Mouse (Mus musculus) lung, embryonic 15.5 days (tissue): Measurements from ENCODE around the gene Eid1. TPM values are rescaled to one million over a fixed set of nuclear protein-coding genes. Genes with fewer than 3 reads are reported as not detected.

Experiments
- ATAC-seq: fragments of 200-750 bp; cut with Nextera tagmentation; 2 replicates; pipeline ENCODE4 v1.8.0; 2017; ENCODE audit warnings: moderate number of reproducible peaks, borderline replicate concordance; ENCODE audit not compliant: low FRiP score, low TSS enrichment; ENCODE audit errors: extremely low read depth
- H3K27ac ChIP-seq: fragments of 300-500 bp; sonication (generic); 2 replicates; pipeline ENCODE4 v1.5.1; 2015; ENCODE audit warnings: moderate library complexity, mild to moderate bottlenecking, inconsistent platforms
- H3K27me3 ChIP-seq: fragments of 300-500 bp; sonication (generic); 2 replicates; pipeline ENCODE4 v1.6.1; 2015; ENCODE audit warnings: inconsistent platforms
- H3K36me3 ChIP-seq: fragments of 300-500 bp; sonication (generic); 2 replicates; pipeline ENCODE4 v1.6.1; 2015; ENCODE audit warnings: inconsistent platforms
- H3K4me1 ChIP-seq: fragments of 300-500 bp; sonication (generic); 2 replicates; pipeline ENCODE4 v1.6.1; 2015; ENCODE audit warnings: inconsistent platforms
- H3K4me2 ChIP-seq: fragments of 300-500 bp; sonication (generic); 2 replicates; pipeline ENCODE4 v1.6.1; 2015; ENCODE audit warnings: inconsistent platforms, mild to moderate bottlenecking, moderate library complexity
- H3K4me3 ChIP-seq: fragments of 300-500 bp; sonication (generic); 2 replicates; pipeline ENCODE4 v1.5.1; 2015; ENCODE audit warnings: mild to moderate bottlenecking, inconsistent platforms
- H3K9ac ChIP-seq: fragments of 300-500 bp; sonication (generic); 2 replicates; pipeline ENCODE4 v1.6.1; 2015; ENCODE audit warnings: inconsistent platforms
- H3K9me3 ChIP-seq: fragments of 300-500 bp; sonication (generic); 2 replicates; pipeline ENCODE4 v1.6.1; 2016; ENCODE audit warnings: inconsistent platforms
- WGBS: fragments of 180-500 bp; shearing (Covaris S2); methylation state at CpG from one replicate; pipeline ENCODE4 v1.1.7; 2015; 5-methylcytosine and 5-hydroxymethylcytosine counted together
- polyA plus RNA-seq: library from polyadenylated mRNA; unstranded; fragments of >200 nt; fragmentation: Nextera tagmentation; extraction: Ambion mirVana; gene quantifications from 2 replicates; pipeline ENCODE4 v1.2.1, GENCODE M21; 2015

Gene Eid1
- 117 and 126 TPM in 2 replicates for polyA plus RNA-seq

GRCm38 (mm10) chr2:125672957-125673631 is at the start of gene Eid1:
Gene Eid1, plus strand, starts transcription at chr2:125673095.
- H3K27ac ChIP-seq = peak within 1 kb of the TSS; percentile 80
- no peaks in the 10 kb centered on the region for H3K27me3 ChIP-seq
- H3K4me3 ChIP-seq = peak within 1 kb of the TSS; percentile 82
- H3K4me2 ChIP-seq = peak within 1 kb of the TSS; percentile 81
- no peaks in the 10 kb centered on the region for H3K9me3 ChIP-seq
- no peaks in the 10 kb centered on the region for H3K36me3 ChIP-seq
- H3K4me1 ChIP-seq = peaks cover 9% of the 10 kb centered on the region
- peak; percentile 92 for ATAC-seq
- under 1% methylated on average over 66 of the region's 79 CpGs for WGBS
- peak within 1 kb of the TSS; percentile 80 for H3K9ac ChIP-seq

DNA sequence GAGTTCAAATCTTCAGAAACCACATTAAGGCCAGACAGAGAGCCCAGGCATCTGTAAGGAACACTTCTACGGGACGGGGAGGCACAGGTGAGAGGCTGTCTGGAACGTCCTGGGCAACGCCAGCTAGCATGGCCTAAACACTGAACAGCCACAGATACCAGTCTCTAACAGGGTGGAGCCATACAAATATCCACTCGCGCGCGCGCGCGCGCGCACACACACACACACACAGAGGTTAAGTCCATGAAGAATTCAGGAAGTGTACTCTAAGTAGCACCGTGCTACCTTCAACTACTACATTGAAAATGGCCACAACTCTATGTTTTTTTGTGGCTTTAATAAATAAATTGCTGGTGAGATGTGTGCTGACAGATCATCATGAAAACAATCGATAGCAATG is 49.7 kb upstream of the Eid1 start:
- Histone ChIP-seq H3K9me3 (no peaks in the 10 kb centered on the region), H3K4me1 (peaks cover 20% of the 10 kb centered on the region), H3K9ac (no peak overlapping the region), H3K4me3 (peak overlapping the region; percentile 80; the same call in 1 of the 2 replicates), H3K27ac (no peak overlapping the region), H3K27me3 (no peaks in the 10 kb centered on the region), H3K36me3 (peaks cover 19% of the 10 kb centered on the region), H3K4me2 (peak overlapping the region; percentile 59; the same call in 1 of the 2 replicates)
- ATAC-seq = no peak
- 89% methylated on average over 15 of the region's 15 CpGs for WGBS

DNA sequence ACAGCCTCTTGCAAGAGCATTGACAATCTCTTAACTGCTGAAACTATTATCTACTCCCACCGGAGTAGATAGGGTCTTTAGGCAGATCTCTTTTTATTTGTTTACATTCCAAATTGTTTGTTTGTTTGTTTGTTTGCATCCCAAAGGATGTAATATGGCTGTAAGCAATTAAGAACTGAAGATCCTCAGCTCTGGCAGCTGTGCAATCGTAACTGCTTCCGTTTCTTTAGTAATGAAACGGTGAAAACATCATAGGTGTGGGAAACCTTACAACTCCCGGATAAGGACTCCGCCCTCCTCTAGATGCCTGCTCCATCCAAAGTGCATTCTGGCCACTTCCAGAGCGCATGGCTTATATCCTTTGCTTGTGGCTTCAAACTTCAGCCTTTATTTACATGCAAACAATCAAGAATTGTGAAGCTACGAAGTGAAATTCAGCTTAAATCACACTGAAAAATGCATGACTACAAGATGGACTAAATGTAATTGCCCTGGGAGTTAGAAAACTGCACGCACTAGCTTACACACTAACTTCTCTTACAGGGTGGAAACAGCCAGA is 48.7 kb upstream of the Eid1 start:
- H3K36me3 ChIP-seq = peaks cover 12% of the 10 kb centered on the region
- no peaks in the 10 kb centered on the region for H3K9me3 ChIP-seq
- no peaks in the 10 kb centered on the region for H3K27me3 ChIP-seq
- H3K4me1 ChIP-seq = peaks cover 20% of the 10 kb centered on the region
- H3K9ac ChIP-seq = peak overlapping the region; percentile 77
- H3K4me2 ChIP-seq = peak overlapping the region; percentile 59
- 8% methylated on average over 9 of the region's 9 CpGs for WGBS
- H3K4me3 ChIP-seq = peak overlapping the region; percentile 80
- ATAC-seq = no peak
- H3K27ac ChIP-seq = no peak overlapping the region

GRCm38 (mm10) chr2:125624837-125625351 is 48.0 kb upstream of the Eid1 start, which contains the start of gene Cep152:
Gene Cep152, minus strand, starts transcription at chr2:125625113.
- ATAC-seq = peak; percentile 98
- under 1% methylated on average over 48 of the region's 50 CpGs for WGBS

GRCm38 (mm10) chr2:125626536-125626935 is 46.4 kb upstream of the Eid1 start:
- peaks cover 20% of the 10 kb centered on the region for H3K4me1 ChIP-seq
- no peak for ATAC-seq
- WGBS = 81% methylated on average over 4 of the region's 4 CpGs

More at GRCm38 (mm10) chr2:125624837-125625351, 48.0 kb upstream of the Eid1 start, which contains the start of gene Cep152:
- Histone ChIP-seq H3K27ac (0 out of 2 replicates have a peak within 1 kb of the TSS, but pooled peaks have one; percentile 1), H3K9ac (peak within 1 kb of the TSS; percentile 77), H3K4me1 (peaks cover 20% of the 10 kb centered on the region), H3K4me2 (peak within 1 kb of the TSS; percentile 59), H3K36me3 (peaks cover 5% of the 10 kb centered on the region; the same call in 1 of the 2 replicates), H3K4me3 (peak within 1 kb of the TSS; percentile 80), H3K27me3 (no peaks in the 10 kb centered on the region), H3K9me3 (no peaks in the 10 kb centered on the region)

GRCm38 (mm10) chr2:125628487-125628886 is 44.4 kb upstream of the Eid1 start:
- no peaks in the 10 kb centered on the region for H3K27me3 ChIP-seq
- no peaks in the 10 kb centered on the region for H3K9me3 ChIP-seq
- no peak overlapping the region for H3K4me2 ChIP-seq
- WGBS = 41% methylated on average over 6 of the region's 6 CpGs
- no peak overlapping the region for H3K27ac ChIP-seq
- H3K4me3 ChIP-seq = no peak overlapping the region
- H3K36me3 ChIP-seq = no peaks in the 10 kb centered on the region
- ATAC-seq = no peak
- H3K4me1 ChIP-seq = peaks cover 14% of the 10 kb centered on the region
- H3K9ac ChIP-seq = no peak overlapping the region

More at GRCm38 (mm10) chr2:125626536-125626935, 46.4 kb upstream of the Eid1 start:
- H3K4me3 ChIP-seq = no peak overlapping the region
- H3K9me3 ChIP-seq = no peaks in the 10 kb centered on the region
- H3K27ac ChIP-seq = no peak overlapping the region
- H3K9ac ChIP-seq = no peak overlapping the region
- no peaks in the 10 kb centered on the region for H3K27me3 ChIP-seq
- no peaks in the 10 kb centered on the region for H3K36me3 ChIP-seq
- no peak overlapping the region for H3K4me2 ChIP-seq

GRCm38 (mm10) chr2:125630010-125630409 is 42.9 kb upstream of the Eid1 start:
- H3K4me2 ChIP-seq = no peak overlapping the region
- no peaks in the 10 kb centered on the region for H3K9me3 ChIP-seq
- H3K4me1 ChIP-seq = peaks cover 7% of the 10 kb centered on the region
- H3K27me3 ChIP-seq = no peaks in the 10 kb centered on the region
- H3K36me3 ChIP-seq = no peaks in the 10 kb centered on the region
- H3K4me3 ChIP-seq = no peak overlapping the region
- H3K27ac ChIP-seq = no peak overlapping the region
- WGBS = 90% methylated on average over 2 of the region's 2 CpGs
- H3K9ac ChIP-seq = no peak overlapping the region
- ATAC-seq = no peak

GRCm38 (mm10) chr2:125637331-125637730 is 35.6 kb upstream of the Eid1 start:
- ATAC-seq = no peak
- 56% methylated on average over 7 of the region's 7 CpGs for WGBS
- H3K27me3 ChIP-seq = no peaks in the 10 kb centered on the region
- no peaks in the 10 kb centered on the region for H3K4me1 ChIP-seq
- no peak overlapping the region for H3K27ac ChIP-seq
- H3K9ac ChIP-seq = no peak overlapping the region
- no peaks in the 10 kb centered on the region for H3K36me3 ChIP-seq
- H3K4me2 ChIP-seq = no peak overlapping the region
- H3K9me3 ChIP-seq = no peaks in the 10 kb centered on the region
- H3K4me3 ChIP-seq = no peak overlapping the region

DNA sequence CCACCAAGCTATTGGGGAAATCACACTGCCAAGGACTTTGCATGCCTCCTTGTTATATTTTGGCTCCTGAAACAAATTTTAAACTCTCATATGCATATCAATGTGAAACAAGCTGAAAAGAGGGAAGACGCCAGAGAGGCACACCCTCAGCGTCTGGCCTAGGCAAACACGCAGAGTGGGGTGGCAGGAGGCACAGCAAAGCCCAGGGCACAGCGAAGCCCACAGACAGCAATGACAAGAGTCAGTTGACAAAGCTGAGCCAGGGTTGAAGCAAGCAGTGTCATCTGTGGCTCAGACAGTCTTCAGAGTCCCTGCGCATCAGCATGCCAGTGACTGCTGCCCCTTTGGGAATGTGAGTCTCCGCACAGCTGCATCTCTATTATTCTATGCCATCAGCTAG is 28.0 kb upstream of the Eid1 start:
- Histone ChIP-seq H3K27me3 (no peaks in the 10 kb centered on the region), H3K9me3 (no peaks in the 10 kb centered on the region), H3K9ac (no peak overlapping the region), H3K36me3 (no peaks in the 10 kb centered on the region), H3K4me2 (no peak overlapping the region), H3K4me3 (no peak overlapping the region), H3K27ac (no peak overlapping the region), H3K4me1 (no peaks in the 10 kb centered on the region)
- 83% methylated on average over 6 of the region's 6 CpGs for WGBS
- no peak for ATAC-seq

DNA sequence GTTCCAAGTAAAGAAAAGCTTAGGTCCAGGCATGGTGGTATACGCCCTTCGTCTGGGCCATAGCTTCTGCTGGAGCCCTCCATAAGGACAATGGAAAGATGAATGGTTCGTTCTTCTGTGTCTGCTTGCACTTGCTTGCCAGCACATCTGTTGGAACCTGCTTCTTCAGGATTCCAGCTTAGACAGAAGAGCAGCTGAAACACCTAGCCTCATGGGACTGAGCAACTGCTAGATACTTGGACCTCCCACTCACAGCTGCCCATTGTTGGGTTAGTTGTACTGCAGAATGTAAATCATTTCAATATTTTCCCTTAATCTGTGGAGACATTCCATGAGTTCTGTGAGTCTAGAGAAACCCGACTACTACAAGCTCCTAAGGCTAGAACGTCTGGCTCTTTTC is 22.9 kb upstream of the Eid1 start:
- no peaks in the 10 kb centered on the region for H3K27me3 ChIP-seq
- no peak overlapping the region for H3K9ac ChIP-seq
- no peaks in the 10 kb centered on the region for H3K36me3 ChIP-seq
- no peak for ATAC-seq
- 85% methylated on average over 5 of the region's 5 CpGs for WGBS
- no peaks in the 10 kb centered on the region for H3K9me3 ChIP-seq
- H3K4me1 ChIP-seq = no peaks in the 10 kb centered on the region
- H3K4me2 ChIP-seq = no peak overlapping the region
- H3K27ac ChIP-seq = no peak overlapping the region
- H3K4me3 ChIP-seq = no peak overlapping the region

- Histone ChIP-seq H3K4me1 (no peaks in the 10 kb centered on the region), H3K4me2 (no peak overlapping the region), H3K27me3 (no peaks in the 10 kb centered on the region), H3K27ac (no peak overlapping the region), H3K4me3 (no peak overlapping the region), H3K9me3 (no peaks in the 10 kb centered on the region), H3K9ac (no peak overlapping the region), H3K36me3 (no peaks in the 10 kb centered on the region)
- 0 out of 2 replicates have a peak, but pooled peaks have one; percentile 55 for ATAC-seq
- WGBS = 71% methylated on average over 14 of the region's 14 CpGs
These were observed 22.0 kb upstream of the Eid1 start for GRCm38 (mm10) chr2:125650742-125651352.

DNA sequence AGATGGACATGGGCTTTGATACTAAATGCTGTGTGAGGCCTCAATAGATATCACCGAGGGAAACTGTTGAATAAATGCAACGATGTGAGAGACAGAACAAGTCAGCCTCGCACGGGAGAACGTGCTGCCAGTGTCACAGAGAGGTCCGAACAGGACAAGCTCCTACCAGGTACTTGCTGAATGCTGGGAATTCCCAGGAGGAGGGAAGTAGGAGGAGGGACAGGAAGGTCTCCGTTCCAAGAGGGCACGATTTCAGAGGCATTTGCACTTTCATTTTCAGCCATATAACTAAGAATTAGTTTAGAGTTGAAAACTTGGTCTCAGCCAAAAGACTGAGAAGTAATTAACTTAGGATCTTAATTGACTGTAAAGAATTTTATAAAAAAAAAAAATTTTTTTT is 21.3 kb upstream of the Eid1 start:
- Histone ChIP-seq H3K4me1 (no peaks in the 10 kb centered on the region), H3K27ac (no peak overlapping the region), H3K9ac (no peak overlapping the region), H3K36me3 (no peaks in the 10 kb centered on the region), H3K9me3 (no peaks in the 10 kb centered on the region), H3K4me2 (no peak overlapping the region), H3K4me3 (no peak overlapping the region), H3K27me3 (no peaks in the 10 kb centered on the region)
- 72% methylated on average over 8 of the region's 8 CpGs for WGBS
- no peak for ATAC-seq
